Mouse (Mus musculus): ENCODE measurements around the gene Hspbap1. TPM values are rescaled to one million over a fixed set of nuclear protein-coding genes. Genes with fewer than 3 reads are reported as not detected.

The Hspbap1 gene
- polyA plus RNA-seq, 1 experiment from 2014 or later = 16.7 TPM

- H3K27me3 ChIP-seq (ENCODE audit: insufficient read depth, low read length) = no peaks in the 10 kb centered on the region
- no peak overlapping the region for H3K4me2 ChIP-seq (replicated peaks; ENCODE audit: low read depth, low read length)
- 84% methylated on average over 5 of the region's 5 CpGs for WGBS
Observed at GRCm38 (mm10) chr16:35772598-35772997, 2.4 kb downstream of the Hspbap1 start.

GRCm38 (mm10) chr16:35775835-35776234 lies 5.7 kb downstream of the Hspbap1 start:
- Histone ChIP-seq H3K4me2 (replicated peaks; ENCODE audit: low read depth, low read length) (no peak overlapping the region), H3K9me3 (ENCODE audit: low read length) (no peaks in the 10 kb centered on the region), H3K9ac (replicated peaks; ENCODE audit: low read length) (no peak overlapping the region), H3K4me3 (ENCODE audit: low read length) (no peak overlapping the region), H3K27ac (ENCODE audit: low read length) (no peak overlapping the region), H3K4me1 (ENCODE audit: insufficient read depth, low read length) (peaks cover 9% of the 10 kb centered on the region), H3K27me3 (ENCODE audit: insufficient read depth, low read length) (no peaks in the 10 kb centered on the region), H3K36me3 (ENCODE audit: insufficient read depth, low read length) (no peaks in the 10 kb centered on the region)
- ATAC-seq (ENCODE audit: low FRiP score, low TSS enrichment) = no peak
- 100% methylated on average over 1 of the region's 1 CpGs for WGBS

More at GRCm38 (mm10) chr16:35772598-35772997, 2.4 kb downstream of the Hspbap1 start:
- Histone ChIP-seq H3K9ac (replicated peaks; ENCODE audit: low read length) (no peak overlapping the region), H3K9me3 (ENCODE audit: low read length) (no peaks in the 10 kb centered on the region), H3K36me3 (ENCODE audit: insufficient read depth, low read length) (no peaks in the 10 kb centered on the region), H3K4me3 (ENCODE audit: low read length) (no peak overlapping the region), H3K4me1 (ENCODE audit: insufficient read depth, low read length) (peaks cover 28% of the 10 kb centered on the region), H3K27ac (ENCODE audit: low read length) (no peak overlapping the region)
- no peak for ATAC-seq (ENCODE audit: low FRiP score, low TSS enrichment)

DNA sequence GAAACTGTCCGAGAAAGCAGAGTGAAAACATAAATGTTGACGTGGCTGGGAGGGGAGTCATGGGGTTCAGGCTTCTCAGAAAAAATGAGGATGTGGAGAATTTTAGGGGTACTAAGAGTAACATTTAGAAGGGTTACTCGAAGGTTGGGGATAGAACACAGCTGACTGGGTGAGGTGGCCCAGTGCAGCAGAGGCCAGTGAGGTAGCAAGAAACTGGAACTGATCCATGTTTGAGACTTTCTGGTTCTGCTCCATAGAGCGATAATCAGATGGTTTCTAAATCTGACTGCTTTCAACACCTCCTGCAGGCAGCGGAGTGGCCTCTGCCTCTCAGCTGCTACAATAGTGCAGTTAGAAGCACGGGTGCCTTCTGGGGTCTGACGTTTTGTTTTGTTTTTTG lies 6.6 kb downstream of the Hspbap1 start:
- H3K36me3 ChIP-seq (ENCODE audit: insufficient read depth, low read length) = no peaks in the 10 kb centered on the region
- H3K27ac ChIP-seq (ENCODE audit: low read length) = no peak overlapping the region
- H3K4me2 ChIP-seq (replicated peaks; ENCODE audit: low read depth, low read length) = no peak overlapping the region
- ATAC-seq (ENCODE audit: low FRiP score, low TSS enrichment) = no peak
- 90% methylated on average over 7 of the region's 7 CpGs for WGBS
- no peaks in the 10 kb centered on the region for H3K4me1 ChIP-seq (ENCODE audit: insufficient read depth, low read length)
- H3K9ac ChIP-seq (replicated peaks; ENCODE audit: low read length) = no peak overlapping the region
- no peak overlapping the region for H3K4me3 ChIP-seq (ENCODE audit: low read length)
- no peaks in the 10 kb centered on the region for H3K9me3 ChIP-seq (ENCODE audit: low read length)
- H3K27me3 ChIP-seq (ENCODE audit: insufficient read depth, low read length) = no peaks in the 10 kb centered on the region

DNA sequence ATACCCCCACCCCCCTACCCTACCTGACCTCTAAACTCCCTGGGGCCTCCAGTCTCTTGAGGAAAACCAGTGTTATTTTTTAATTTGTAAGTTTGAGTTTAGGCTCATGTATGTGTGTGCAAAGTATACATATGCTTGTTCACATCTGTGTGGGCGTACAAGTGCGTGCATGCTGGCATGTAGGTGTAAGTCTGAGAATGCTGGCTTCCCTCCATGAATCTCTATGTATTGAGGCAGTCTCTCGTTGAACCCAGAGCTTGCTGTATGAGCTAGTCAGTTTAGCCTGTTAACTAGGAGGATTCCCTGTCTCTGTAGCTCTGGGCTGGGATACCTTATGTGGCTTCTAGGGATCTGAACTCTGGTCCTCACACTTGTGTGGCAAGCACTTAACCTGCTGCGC lies 7.6 kb downstream of the Hspbap1 start:
- H3K27me3 ChIP-seq (ENCODE audit: insufficient read depth, low read length) = no peaks in the 10 kb centered on the region
- H3K4me2 ChIP-seq (replicated peaks; ENCODE audit: low read depth, low read length) = no peak overlapping the region
- H3K4me3 ChIP-seq (ENCODE audit: low read length) = no peak overlapping the region
- H3K27ac ChIP-seq (ENCODE audit: low read length) = no peak overlapping the region
- H3K9me3 ChIP-seq (ENCODE audit: low read length) = no peaks in the 10 kb centered on the region
- no peak for ATAC-seq (ENCODE audit: low FRiP score, low TSS enrichment)
- WGBS = 93% methylated on average over 4 of the region's 4 CpGs
- no peaks in the 10 kb centered on the region for H3K4me1 ChIP-seq (ENCODE audit: insufficient read depth, low read length)
- H3K9ac ChIP-seq (replicated peaks; ENCODE audit: low read length) = no peak overlapping the region
- no peaks in the 10 kb centered on the region for H3K36me3 ChIP-seq (ENCODE audit: insufficient read depth, low read length)

DNA sequence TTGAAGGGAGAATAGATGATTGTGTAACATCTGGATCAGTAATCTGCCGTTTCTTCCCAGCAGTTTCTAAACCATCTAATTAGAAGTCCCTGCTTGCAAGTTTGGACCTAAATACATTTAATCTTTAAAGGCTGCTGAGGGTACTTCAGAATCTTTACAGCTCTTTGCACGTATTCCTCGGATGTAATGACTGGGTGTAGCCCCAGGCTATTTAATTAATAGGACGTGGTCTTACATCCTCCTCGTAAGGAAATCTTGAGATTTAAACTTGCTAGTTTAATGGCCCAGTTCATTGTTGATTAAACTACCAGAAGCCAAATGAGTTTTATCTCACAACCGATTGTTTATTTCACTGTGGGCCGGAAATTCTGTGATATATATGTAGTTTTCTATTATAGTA lies 9.5 kb downstream of the Hspbap1 start:
- H3K4me3 ChIP-seq (ENCODE audit: low read length) = no peak overlapping the region
- H3K9ac ChIP-seq (replicated peaks; ENCODE audit: low read length) = no peak overlapping the region
- no peaks in the 10 kb centered on the region for H3K9me3 ChIP-seq (ENCODE audit: low read length)
- 0 out of 2 replicates have a peak, but pooled peaks cover 3% of the 10 kb centered on the region for H3K4me1 ChIP-seq (ENCODE audit: insufficient read depth, low read length)
- H3K4me2 ChIP-seq (replicated peaks; ENCODE audit: low read depth, low read length) = no peak overlapping the region
- no peaks in the 10 kb centered on the region for H3K36me3 ChIP-seq (ENCODE audit: insufficient read depth, low read length)
- H3K27ac ChIP-seq (ENCODE audit: low read length) = no peak overlapping the region
- 70% methylated on average over 7 of the region's 7 CpGs for WGBS
- no peak for ATAC-seq (ENCODE audit: low FRiP score, low TSS enrichment)
- no peaks in the 10 kb centered on the region for H3K27me3 ChIP-seq (ENCODE audit: insufficient read depth, low read length)

- H3K4me1 ChIP-seq (ENCODE audit: insufficient read depth, low read length) = 0 out of 2 replicates have a peak, but pooled peaks cover 3% of the 10 kb centered on the region
- no peak overlapping the region for H3K9ac ChIP-seq (replicated peaks; ENCODE audit: low read length)
- WGBS = 78% methylated on average over 9 of the region's 9 CpGs
- H3K9me3 ChIP-seq (ENCODE audit: low read length) = no peaks in the 10 kb centered on the region
- no peaks in the 10 kb centered on the region for H3K36me3 ChIP-seq (ENCODE audit: insufficient read depth, low read length)
- H3K4me3 ChIP-seq (ENCODE audit: low read length) = no peak overlapping the region
- ATAC-seq (ENCODE audit: low FRiP score, low TSS enrichment) = no peak
- H3K27me3 ChIP-seq (ENCODE audit: insufficient read depth, low read length) = no peaks in the 10 kb centered on the region
- H3K4me2 ChIP-seq (replicated peaks; ENCODE audit: low read depth, low read length) = no peak overlapping the region
- no peak overlapping the region for H3K27ac ChIP-seq (ENCODE audit: low read length)
Observed at GRCm38 (mm10) chr16:35781096-35781495, 10.9 kb downstream of the Hspbap1 start.

DNA sequence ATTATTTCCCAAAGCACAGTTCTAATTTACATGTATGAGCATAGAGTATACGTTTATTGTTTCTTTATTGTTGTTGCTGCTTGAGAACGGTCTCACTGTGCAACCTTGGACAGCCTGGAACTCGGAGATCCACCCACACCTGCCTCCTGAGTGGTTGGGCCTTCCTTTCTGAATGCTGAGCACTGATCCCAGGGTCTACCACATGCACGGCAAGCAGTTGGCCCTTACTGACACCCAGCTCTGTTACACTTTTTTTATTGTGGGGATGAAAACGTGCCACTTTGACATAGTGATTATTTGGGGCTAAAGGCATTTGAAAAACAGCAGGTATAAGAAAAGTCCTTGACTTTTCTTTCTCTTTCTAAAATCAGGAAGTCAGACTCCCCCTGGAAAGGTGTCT lies 11.5 kb downstream of the Hspbap1 start:
- Histone ChIP-seq H3K27me3 (ENCODE audit: insufficient read depth, low read length) (no peaks in the 10 kb centered on the region), H3K9me3 (ENCODE audit: low read length) (no peaks in the 10 kb centered on the region), H3K4me1 (ENCODE audit: insufficient read depth, low read length) (0 out of 2 replicates have a peak, but pooled peaks cover 3% of the 10 kb centered on the region), H3K36me3 (ENCODE audit: insufficient read depth, low read length) (no peaks in the 10 kb centered on the region), H3K27ac (ENCODE audit: low read length) (no peak overlapping the region), H3K4me3 (ENCODE audit: low read length) (no peak overlapping the region), H3K9ac (replicated peaks; ENCODE audit: low read length) (no peak overlapping the region), H3K4me2 (replicated peaks; ENCODE audit: low read depth, low read length) (no peak overlapping the region)
- no peak for ATAC-seq (ENCODE audit: low FRiP score, low TSS enrichment)
- 86% methylated on average over 5 of the region's 5 CpGs for WGBS

DNA sequence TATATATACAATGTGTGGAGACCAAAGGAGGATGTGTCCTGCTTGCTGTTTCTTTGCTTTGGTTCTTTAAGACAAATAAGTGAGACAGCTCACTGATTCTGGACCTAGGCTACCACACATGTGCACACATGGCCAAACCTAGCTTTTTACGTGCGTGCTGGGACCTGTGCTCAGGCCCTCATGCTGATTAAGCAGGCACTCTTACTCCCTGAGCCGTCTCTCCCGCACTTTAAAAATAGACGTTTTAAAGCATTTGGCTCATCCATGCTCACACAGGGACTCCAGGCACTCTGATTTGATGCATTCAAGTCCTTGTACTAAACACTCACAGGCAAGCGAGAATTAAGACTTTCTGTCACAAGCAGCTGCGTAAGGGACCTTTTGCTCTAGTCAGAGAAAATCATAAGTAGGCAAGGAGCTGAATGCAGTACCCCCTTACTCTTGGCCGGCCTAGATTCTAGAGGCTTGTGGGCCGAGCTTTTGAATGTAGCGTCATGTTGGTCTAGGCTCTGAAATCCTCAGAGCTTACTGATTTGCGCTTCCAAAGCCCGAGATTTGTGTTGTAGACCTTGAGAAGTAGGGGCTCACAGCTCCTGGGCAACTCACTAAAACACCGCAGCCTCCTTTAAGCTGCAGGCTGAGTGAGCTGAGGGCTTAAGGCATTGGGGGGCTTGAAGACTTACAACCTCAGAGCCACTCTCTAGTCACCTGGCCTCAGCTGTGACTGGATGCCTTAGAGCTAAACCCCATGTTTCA lies 12.5 kb downstream of the Hspbap1 start:
- Histone ChIP-seq H3K9ac (replicated peaks; ENCODE audit: low read length) (no peak overlapping the region), H3K9me3 (ENCODE audit: low read length) (no peaks in the 10 kb centered on the region), H3K4me1 (ENCODE audit: insufficient read depth, low read length) (0 out of 2 replicates have a peak, but pooled peaks cover 3% of the 10 kb centered on the region), H3K27ac (ENCODE audit: low read length) (no peak overlapping the region), H3K36me3 (ENCODE audit: insufficient read depth, low read length) (no peaks in the 10 kb centered on the region), H3K27me3 (ENCODE audit: insufficient read depth, low read length) (no peaks in the 10 kb centered on the region), H3K4me3 (ENCODE audit: low read length) (no peak overlapping the region), H3K4me2 (replicated peaks; ENCODE audit: low read depth, low read length) (no peak overlapping the region)
- ATAC-seq (ENCODE audit: low FRiP score, low TSS enrichment) = no peak
- WGBS = 81% methylated on average over 13 of the region's 13 CpGs

DNA sequence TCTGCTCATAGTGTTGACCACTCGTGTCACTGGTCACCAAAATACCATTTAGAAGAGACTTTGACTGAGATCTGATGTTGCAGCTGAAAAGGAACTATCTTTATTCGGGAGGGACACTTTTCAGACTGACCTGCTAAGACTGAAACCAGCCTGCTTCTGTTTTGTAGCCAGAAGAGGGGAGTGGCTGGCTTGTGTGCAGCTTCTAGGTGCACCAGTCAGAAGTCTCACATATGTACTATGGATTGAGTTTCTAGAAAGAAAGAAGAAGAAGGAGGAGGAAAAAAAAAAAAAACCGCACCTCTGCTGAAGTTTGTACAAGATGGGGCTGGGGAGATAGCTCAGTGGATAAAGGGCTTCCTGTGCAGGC lies 13.0 kb downstream of the Hspbap1 start:
- no peak overlapping the region for H3K27ac ChIP-seq (ENCODE audit: low read length)
- WGBS = 77% methylated on average over 3 of the region's 3 CpGs

DNA sequence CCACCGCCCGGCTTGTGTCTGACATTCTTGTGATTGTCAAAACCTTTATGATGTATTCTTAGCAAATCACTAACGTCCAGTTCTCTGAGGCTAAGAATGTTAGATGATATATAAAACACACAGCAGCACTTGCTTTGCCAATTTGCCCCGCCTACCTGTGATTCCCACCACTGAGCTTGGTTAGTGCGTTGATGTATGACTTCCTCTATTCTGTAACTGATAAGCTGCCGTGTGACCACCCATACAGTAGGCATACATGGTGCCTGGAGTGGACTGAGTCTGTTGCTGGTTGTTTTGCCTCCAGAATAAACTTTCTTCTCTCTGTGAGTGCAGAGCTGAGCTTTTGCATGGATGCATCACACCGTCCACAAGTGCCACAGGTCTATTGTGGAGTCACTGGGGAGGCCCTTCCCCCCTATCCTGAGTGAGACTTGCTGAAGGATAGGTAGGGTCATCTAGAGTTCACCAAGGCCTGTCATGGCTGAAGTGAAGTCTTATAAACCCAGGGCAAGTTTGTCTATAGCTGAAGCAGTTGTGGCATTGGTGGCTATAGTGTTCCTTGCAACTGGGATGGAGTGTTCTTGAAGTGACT lies 14.1 kb downstream of the Hspbap1 start:
- H3K36me3 ChIP-seq (ENCODE audit: insufficient read depth, low read length) = no peaks in the 10 kb centered on the region
- H3K9me3 ChIP-seq (ENCODE audit: low read length) = no peaks in the 10 kb centered on the region
- 0 out of 2 replicates have a peak, but pooled peaks cover 3% of the 10 kb centered on the region for H3K4me1 ChIP-seq (ENCODE audit: insufficient read depth, low read length)
- no peak overlapping the region for H3K27ac ChIP-seq (ENCODE audit: low read length)
- no peak for ATAC-seq (ENCODE audit: low FRiP score, low TSS enrichment)
- no peaks in the 10 kb centered on the region for H3K27me3 ChIP-seq (ENCODE audit: insufficient read depth, low read length)
- no peak overlapping the region for H3K9ac ChIP-seq (replicated peaks; ENCODE audit: low read length)
- no peak overlapping the region for H3K4me3 ChIP-seq (ENCODE audit: low read length)
- WGBS = 69% methylated on average over 7 of the region's 7 CpGs
- no peak overlapping the region for H3K4me2 ChIP-seq (replicated peaks; ENCODE audit: low read depth, low read length)

More for the DNA sequence above, 13.0 kb downstream of the Hspbap1 start:
- H3K9ac ChIP-seq (replicated peaks; ENCODE audit: low read length) = no peak overlapping the region
- H3K4me3 ChIP-seq (ENCODE audit: low read length) = no peak overlapping the region
- H3K27me3 ChIP-seq (ENCODE audit: insufficient read depth, low read length) = no peaks in the 10 kb centered on the region
- no peaks in the 10 kb centered on the region for H3K9me3 ChIP-seq (ENCODE audit: low read length)
- no peak overlapping the region for H3K4me2 ChIP-seq (replicated peaks; ENCODE audit: low read depth, low read length)
- no peaks in the 10 kb centered on the region for H3K36me3 ChIP-seq (ENCODE audit: insufficient read depth, low read length)
- 0 out of 2 replicates have a peak, but pooled peaks cover 3% of the 10 kb centered on the region for H3K4me1 ChIP-seq (ENCODE audit: insufficient read depth, low read length)
- no peak for ATAC-seq (ENCODE audit: low FRiP score, low TSS enrichment)

All from kidney, embryonic 16.5 days (tissue).